Mouse (Mus musculus) CD4-positive, CD25-positive, alpha-beta regulatory T cell, adult 9 weeks (primary cell): ENCODE measurements around the gene Zbtb40. TPM values are rescaled to one million over a fixed set of nuclear protein-coding genes. Genes with fewer than 3 reads are reported as not detected.

Source experiments
- polyA plus RNA-seq: library from polyadenylated mRNA; unstranded; fragments of 100-300 nt; shearing (Covaris generic); gene quantifications from one replicate; pipeline ENCODE4 v1.2.1, GENCODE M21; 2017

Gene Zbtb40
- polyA plus RNA-seq = 8.4 TPM

GRCm38 (mm10) chr4:137048550-137049032, at the start of gene Zbtb40:
TSS of gene Zbtb40 (minus strand) at chr4:137048801.

GRCm38 (mm10) chr4:136956751-136957446, 91.7 kb downstream of the Zbtb40 start, which contains the start of gene Epha8:
TSS of gene Epha8 (minus strand) at chr4:136956816.

Other genes with a start within 250 kb of the Zbtb40 start
- gene Ephb2, start 212.8 kb downstream of the Zbtb40 start, polyA plus RNA-seq = not detected
- gene C1qb, start 162.6 kb downstream of the Zbtb40 start, polyA plus RNA-seq = 10.2 TPM
- gene C1qc, start 155.7 kb downstream of the Zbtb40 start, polyA plus RNA-seq = 7.9 TPM
- gene C1qa, start 150.0 kb downstream of the Zbtb40 start, polyA plus RNA-seq = 7.6 TPM
- not detected for gene Epha8, start 92.0 kb downstream of the Zbtb40 start, polyA plus RNA-seq
- gene Wnt4, start 228.7 kb upstream of the Zbtb40 start, polyA plus RNA-seq = 0.21 TPM